Mouse (Mus musculus): ENCODE data around the gene Ltbp3. TPM values are rescaled to one million over a fixed set of nuclear protein-coding genes. Genes with fewer than 3 reads are reported as not detected.

Gene Ltbp3
- total RNA-seq, 2 experiments from 2014 or later: 241 to 252 TPM

DNA sequence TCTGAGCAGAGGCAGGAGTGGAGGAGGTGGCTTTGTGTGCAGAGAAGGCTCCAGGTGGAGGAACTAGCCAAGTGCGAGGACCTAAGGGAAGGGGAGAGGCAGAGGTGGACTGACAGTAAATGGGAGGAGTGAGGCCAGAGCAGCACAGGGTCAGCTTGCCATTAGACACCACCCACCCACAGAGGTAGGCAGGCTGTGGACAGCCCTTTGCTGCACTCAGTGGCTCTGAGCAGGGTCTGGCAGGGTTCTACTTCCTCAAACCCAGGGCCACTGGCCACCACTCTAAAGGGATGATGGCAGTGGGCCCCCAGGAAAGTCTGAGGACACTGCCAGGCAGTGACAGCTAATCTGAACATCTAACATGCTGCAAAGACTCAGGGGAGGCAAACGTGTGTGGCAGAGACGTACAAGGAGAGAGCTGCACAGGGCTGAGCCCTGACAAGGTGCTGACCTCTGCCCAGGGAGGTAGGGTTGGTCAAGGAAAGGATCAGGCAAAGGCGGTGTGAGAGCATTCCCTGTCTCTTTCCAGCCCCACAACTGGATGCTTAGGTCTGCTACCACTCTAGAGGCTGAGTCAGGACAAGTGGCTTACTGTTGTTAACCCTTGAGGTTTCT is 16.7 kb upstream of the Ltbp3 start:
- DNase-seq (ENCODE audit: low spot score in 2 of 2): no peak

DNA sequence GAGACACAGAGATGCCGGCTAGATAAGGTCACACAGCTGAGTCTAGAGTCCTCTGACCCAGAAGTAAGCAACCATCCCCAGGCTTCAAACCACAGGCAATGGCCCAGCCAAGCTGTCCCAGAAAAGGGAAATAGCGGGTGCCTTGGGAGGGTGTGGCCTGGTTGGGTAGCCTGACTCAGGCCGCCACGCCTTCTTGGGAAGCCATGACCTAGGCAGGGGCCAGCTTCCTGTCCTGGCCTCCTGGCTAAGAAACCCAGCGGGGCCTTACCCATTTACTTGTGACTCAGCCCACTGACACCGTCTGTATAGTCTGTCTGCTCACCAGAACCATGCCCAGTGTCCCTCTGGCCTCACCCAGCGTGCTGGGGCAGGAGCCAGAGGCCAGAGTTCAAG is 16.2 kb upstream of the Ltbp3 start:
- DNase-seq (ENCODE audit: low spot score in 2 of 2): peak; percentile 66 to 71

DNA sequence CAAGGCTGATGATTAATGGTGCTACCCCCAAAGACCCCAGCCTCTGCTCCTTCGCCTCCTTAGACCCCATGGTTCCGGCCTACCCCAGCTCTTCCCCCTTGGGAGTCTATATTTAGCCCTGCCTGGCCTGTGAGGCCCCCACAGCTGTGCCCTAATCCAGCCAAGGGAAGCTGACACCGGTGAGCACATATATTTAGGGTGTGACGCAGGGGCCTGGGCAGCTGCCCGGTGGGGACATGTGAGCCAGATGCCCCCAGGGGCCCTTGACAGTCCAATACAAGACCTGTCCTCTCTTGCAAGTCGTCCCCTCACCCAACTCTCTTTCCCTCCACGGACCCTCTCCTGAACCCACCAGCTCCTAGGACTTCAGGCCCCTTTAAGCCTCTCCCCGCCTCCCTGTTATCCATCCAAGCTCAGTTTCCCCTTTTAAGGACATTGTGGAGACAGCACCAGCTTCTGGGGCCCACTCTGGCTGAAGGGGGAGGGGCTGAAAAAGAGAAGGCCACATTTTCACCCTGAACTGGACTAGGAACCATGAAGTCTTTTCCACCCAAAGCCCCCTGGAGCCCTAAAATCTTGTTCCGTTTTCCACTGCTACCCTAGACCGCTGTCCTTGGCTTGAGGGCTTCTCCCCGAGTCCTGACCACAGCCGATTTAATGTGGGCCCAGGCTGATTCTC is 15.5 kb upstream of the Ltbp3 start:
- DNase-seq (ENCODE audit: low spot score in 2 of 2): no peak

DNA sequence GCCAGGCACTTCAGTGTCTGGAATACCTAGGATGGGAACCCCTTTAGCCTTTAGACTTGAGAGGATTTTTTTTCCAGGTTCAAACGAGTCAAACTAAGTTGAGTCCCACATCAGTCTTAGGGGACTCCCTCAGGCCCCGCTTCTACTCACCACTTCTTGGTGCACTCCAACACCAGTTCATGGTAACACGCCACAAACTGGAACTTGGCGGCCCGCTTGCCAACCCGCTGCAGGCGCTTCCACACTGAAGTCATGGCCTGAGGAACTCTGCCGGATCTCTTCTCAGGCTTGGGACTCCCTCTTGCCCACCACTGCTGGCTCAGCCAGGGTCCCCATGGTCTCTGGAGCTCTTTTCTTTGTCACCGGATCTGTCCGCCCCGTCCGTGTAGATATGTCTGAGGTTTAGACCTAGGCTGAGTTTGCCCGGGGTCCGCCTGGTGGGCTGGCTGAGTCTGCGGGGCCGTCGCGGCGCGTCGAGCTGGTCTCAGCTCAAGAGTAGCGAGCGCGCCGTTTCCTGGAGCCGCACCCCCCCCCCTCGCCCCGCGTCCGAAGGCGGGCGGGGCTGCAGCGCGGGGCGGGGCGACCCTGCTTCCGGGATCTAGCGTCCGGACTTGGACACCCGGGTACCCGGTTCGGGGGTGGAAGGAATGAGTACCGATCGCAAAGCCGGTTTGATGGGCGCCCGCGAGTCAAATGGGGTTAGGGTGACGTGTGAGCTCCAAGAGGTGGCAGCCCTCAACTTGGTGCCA is 14.8 kb upstream of the Ltbp3 start, which contains the start of gene Ehbp1l1:
Gene Ehbp1l1 (minus strand): TSS at position 551 of the 749 bp plus-strand sequence.
- DNase-seq (ENCODE audit: low spot score in 2 of 2): peak; percentile 70 to 79

DNA sequence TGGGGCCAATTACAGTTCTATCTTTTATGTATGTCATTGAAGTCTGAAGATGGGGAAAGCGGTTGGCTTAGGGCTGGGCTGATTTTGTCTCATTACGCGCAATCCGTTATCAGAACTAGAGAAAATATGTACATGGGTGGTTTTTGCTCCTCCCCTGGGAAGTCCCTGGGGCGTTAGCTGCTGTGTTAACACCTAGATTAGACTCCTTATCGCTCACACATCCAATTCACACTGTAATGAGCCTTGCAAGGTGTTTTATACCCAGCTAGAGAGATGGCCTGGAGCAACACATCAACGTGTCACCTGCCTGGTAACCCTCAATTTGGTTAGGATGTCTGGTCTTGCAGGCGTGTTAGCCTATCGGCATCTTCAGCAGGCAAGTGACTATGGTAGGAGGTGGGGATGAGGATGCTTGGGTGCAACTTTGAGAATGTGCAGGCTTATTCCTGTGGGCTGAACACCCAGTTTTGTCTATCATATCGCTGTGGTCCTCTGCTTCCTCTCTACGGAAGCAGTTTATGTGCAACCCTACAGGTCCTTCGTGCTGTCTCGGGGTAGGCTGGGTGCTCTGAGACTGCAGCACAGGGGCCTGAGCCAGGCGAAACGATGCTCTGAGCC is 13.6 kb upstream of the Ltbp3 start:
- no peak for DNase-seq (ENCODE audit: low spot score in 2 of 2)

DNA sequence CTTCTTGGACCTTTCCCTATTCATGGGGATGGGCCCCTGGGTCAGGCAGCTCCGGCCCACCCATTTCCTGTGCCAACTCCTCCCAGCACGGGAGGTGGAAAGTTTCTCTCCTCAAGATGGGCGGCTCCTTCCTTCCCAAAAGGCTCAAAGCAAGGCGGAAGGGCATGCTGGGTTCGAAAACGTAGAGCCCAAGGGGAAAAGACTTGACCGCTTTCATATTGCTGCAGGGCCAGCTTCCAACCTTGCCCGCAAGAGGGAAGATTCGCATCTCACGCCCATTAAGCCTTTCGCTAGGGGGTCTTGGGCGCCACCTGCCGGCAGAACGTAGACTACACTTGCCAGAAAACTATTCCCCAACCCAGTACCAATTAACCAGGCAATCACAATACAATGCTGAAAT is 13.0 kb upstream of the Ltbp3 start:
- peak; percentile 91 to 95 for DNase-seq (ENCODE audit: low spot score in 2 of 2)

DNA sequence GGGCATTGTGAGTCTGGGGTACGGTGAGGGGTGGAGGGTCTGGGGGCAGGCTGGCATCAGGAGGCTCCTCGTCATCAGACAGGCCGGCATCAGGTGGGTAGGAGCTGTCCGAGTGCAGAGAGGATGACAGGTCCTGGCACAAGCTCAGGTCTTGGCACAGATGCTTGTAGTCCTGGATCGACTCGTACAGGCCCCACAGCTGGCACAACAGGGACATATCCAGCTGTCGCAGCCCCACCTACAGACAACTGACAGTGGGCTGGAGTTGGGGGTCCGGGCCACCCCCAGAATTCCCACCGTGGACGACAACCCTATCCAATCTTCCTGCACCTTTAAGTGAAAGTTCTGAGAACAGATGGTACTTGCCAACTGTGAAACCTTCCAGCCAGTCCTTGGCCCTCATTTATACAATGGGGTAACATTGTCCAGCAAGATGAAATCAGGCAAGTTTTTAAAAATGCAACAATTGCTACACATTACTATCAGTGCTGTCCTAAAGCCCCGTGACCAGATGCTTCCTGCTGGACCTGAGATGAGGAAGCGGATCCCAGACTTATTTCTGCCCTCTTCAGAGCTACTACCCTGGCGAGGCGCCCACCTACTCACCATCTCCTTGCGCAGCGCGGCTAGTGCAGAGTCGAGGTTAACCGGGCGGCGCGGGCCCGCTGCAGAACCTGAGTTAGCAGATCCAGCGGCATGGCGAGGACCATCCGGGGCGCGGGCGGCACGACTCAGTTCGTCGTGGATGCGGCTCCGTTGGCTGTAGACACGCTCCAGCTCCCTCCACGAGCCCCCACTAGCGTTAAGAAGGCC is 11.9 kb upstream of the Ltbp3 start:
- no peak for DNase-seq (ENCODE audit: low spot score in 2 of 2)

DNA sequence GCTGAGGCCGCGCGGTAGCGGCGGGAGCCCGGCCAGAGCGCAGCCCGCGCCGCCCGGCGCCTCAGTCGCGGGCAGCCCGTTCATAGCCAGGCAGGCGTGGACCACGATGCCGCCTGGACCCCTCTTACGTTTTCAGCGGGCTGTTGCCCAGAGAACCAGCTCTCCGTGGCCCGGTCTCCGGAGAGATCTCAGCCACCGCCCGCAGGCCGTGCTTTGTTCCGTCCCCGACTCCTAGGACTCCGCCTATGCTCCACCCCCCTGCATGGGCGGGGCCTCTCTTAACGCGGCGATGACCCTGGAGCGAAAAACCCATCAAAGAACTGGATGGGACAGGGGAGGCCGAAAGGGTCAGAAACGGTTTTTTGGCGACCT is 11.3 kb upstream of the Ltbp3 start, which contains the start of gene Fam89b:
Gene Fam89b (minus strand): TSS at position 210 of the 372 bp plus-strand sequence.
- DNase-seq (ENCODE audit: low spot score in 2 of 2): peak; percentile 90 to 91

DNA sequence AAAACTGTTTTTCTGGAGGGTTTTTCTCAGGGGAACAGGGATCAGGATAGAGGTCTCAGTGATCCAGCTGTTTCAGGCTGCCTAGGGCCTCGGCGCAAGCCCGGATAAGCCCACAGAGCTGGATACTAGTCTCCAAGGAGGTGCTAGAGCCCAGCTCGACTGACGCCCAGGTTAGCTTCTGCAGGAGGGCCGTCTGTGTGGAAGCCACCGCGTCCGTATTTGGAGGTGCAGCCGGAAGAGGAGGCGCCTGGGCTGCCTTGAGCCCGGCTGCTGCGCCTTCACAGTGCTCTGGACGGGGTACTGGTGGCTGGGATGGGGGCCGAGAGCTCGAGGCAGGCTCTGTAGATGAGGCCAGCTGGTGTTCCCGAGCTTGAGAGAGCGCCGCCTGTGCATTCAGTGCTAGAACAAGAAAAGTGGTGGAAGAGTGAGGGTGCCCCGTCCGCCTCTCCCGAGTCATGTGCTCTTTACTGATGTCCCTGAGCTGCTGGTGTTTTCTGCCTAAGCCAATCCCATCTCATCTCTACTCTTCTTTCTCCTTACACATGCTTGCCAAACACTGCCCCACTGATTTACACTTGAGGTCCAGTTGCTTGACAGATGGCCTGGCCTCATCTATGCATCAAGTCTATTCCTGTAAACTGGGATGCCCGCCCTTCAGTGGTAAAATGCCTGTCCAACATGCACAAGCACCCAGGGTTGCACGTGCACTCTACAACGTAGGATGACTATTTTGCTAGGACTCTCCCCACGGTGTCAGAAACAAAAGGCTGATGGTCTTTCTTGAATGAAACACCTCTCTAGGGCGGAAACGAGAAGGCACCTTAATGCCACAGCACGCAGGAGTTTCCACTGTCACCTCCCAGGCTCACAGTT is 10.2 kb upstream of the Ltbp3 start:
- no peak for DNase-seq (ENCODE audit: low spot score in 2 of 2)

DNA sequence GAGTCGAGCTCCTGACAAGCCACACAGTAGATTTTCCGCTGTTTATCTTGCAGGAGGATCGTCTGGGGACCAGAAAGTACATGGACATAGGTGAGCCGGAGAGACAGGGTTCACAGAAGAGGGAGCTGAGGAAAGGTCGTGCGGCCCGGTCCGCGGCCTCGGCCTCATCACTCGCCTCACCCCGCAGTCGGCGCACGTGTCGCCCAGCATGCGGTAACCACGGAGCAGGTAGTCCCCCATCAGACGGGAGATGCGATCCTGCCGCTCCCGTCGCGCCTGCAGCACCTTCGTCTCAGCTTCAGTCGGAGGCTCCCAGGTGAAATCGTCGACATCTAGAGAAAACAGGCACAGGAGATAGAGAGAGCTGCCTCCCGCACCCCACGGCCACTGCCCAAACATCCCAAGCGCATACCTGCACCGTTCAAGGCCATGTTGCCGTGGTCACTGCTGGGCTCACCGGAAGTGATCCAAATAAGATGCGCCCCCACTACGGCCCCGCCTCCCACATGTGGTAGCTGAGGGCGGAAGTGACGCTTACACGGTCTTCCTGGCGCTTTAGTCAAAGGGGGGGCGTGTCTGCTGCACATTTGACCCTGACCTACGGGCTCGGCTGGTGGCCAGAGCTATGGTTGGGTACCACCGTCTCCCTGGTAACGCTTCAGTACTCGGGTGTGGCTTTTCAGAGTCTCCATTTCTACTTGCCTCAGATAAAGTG is 9.3 kb upstream of the Ltbp3 start:
- DNase-seq (ENCODE audit: low spot score in 2 of 2): peak; percentile 90 to 92

DNA sequence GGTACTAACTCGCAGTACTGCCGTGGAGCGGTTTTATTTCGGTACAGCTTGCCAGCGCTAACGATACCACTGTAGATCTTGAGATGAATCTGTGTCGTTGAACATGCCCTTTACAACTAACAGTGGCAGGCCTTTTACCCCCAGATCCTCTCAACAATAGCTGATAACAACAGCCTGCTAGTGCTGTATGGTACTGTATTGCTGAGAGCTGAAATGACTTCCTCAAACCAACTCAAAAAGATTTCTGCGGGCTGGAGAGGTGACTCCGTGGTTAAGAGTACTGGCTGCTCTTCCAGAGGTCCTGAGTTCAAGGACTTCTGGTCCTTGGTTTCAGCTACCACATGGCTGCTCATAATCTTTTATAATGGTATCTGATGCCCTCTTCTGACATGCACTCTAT is 6.4 kb upstream of the Ltbp3 start:
- DNase-seq (ENCODE audit: low spot score in 2 of 2): no peak

DNA sequence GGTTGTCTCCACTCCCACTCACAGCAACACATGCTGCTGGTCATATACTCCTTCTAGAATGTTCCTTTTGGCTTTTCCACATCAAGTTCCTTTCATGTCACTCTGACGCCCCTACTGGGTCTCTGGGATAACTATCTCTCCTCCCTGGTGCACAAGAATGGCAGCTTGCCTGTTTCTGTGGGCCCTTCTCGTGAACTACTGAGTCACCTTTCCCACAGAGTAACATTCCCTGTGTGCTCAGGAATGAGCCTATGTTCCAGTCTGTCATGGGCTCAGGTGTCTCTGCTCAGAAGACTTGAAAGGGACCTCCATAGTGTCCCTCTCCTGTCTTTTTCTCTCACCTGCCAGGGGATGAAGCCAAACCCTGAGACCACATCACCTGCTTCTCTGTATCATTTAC is 1.3 kb upstream of the Ltbp3 start:
- no peak for DNase-seq (ENCODE audit: low spot score in 2 of 2)

DNA sequence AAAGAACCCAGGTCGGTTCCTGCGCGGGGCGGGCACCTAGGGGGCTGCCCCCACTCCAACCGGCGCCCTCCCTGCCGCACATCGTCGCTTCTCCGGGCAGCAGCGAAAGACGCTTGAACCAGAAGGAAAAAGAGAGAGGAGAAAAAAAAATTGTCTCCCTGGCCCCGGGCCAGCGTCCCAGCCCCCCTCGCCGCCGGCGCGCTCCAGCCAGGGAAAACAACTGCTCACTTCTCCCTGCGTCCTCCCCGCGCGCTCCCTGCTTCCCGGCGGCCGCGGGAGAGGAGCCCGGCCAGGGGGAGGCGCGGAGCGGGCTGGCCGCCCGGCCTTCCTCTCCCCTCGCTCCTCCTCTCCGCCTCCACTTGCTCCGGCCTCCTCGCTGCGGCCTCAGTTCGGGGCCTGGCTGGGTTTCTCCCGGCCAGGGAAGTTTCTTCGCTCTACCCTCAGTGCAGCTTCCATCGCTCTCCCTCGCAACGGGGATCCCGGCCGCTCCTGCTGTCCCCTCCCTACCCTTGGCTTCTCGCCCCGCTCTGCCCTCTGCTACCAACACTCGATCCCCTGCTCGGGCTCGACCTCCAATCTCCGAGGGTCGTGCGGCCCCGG is 1.0 kb downstream of the Ltbp3 start:
- peak; percentile 78 to 83 for DNase-seq (ENCODE audit: low spot score in 2 of 2)

DNA sequence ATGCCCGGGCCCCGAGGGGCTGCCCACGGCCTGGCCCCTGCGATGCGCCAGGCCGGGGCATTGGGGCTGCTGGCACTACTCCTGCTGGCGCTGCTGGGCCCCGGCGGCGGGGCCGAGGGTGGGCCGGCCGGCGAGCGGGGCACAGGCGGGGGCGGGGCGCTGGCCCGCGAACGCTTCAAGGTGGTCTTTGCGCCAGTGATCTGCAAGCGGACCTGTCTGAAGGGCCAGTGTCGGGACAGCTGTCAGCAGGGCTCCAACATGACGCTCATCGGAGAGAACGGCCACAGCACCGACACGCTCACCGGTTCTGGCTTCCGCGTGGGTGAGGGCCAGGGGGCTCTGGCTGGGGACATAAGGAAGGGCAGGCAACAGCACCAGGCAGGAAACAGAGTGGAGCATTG is 1.5 kb downstream of the Ltbp3 start:
- no peak for DNase-seq (ENCODE audit: low spot score in 2 of 2)

DNA sequence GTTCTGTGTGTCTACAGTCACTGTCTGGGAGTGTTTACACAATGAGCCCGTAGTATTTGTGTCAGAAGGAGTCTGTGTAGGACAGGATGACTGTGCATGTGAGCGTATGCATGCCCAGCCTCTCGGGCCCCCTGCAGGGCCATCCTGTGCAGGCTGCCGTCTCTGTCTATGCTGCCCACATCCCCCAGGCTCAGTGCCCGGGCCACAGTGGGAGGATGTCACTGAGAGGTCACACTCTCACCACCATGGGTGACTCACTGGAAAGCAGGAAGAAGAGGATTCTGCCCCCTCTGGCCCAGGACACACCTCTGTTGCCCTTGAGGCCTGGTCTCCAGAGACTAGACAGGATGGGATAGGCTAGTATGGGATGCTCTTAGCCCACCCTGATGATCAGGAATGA is 2.9 kb downstream of the Ltbp3 start:
- peak in 1 of 2 experiments; percentile 55 for DNase-seq (ENCODE audit: low spot score in 2 of 2)

DNA sequence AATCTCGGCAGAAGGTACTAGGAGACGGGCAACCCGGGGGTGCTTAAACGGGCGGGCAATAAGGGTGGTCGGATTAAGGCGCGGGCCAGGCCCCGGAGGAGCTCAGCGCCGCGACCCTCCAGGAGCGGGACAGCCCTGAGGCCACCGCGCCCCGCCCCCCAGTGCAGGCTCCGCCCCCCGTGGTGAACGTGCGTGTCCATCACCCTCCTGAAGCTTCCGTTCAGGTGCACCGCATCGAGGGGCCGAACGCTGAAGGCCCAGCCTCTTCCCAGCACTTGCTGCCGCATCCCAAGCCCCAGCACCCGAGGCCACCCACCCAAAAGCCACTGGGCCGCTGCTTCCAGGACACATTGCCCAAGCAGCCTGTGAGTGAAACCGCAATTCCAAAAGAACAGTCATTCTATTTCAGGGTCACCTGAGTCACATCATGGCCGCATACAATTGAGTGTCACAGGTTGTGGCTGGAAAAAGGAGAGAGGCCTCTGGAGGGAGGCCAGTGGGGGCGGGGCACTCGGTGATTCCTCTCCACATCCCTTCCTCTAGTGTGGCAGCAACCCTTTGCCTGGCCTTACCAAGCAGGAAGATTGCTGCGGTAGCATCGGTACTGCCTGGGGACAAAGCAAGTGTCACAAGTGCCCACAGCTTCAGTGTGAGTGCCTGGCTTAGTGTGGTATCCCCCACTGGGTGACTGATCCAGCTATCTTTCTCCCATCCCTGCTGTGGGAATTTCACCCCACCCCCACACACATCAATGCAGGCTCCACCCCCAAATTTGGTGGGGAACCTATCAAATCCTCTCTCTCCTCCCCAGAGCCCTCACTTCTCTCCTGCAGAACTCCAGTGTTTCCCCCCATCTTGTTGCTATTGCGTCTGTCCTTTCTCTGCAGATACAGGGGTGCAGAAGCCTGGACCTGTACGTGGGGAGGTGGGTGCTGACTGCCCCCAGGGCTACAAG is 5.3 kb downstream of the Ltbp3 start:
- DNase-seq (ENCODE audit: low spot score in 2 of 2): peak in 1 of 2 experiments; percentile 62

DNA sequence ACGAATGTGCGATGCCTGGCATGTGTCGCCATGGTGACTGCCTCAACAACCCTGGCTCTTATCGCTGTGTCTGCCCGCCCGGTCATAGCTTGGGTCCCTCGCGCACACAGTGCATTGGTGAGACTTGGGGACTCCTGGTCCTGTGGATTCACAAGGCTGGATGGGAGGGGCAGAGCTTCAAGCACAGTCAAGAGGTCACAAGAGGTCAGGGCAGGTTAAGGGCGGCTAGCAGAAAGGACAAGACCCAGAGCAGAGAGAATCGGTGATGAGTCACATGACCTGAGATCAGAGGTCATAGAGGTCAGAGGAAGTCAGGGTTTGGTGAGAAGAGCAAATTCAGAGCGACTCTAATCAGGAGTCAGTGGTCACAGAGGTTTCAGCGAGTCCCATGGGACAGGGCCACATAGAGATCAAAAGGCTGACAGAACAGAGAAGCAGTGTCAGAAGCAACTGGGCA is 6.2 kb downstream of the Ltbp3 start:
- no peak for DNase-seq (ENCODE audit: low spot score in 2 of 2)

Data from adrenal gland, adult 18-20 months (tissue).